Mouse (Mus musculus) hindbrain, embryonic 16.5 days (tissue): ENCODE data around the gene Pacs2. TPM values are rescaled to one million over a fixed set of nuclear protein-coding genes. Genes with fewer than 3 reads are reported as not detected.

Experiments
- ATAC-seq: fragments of 200-750 bp; cut with Nextera tagmentation; 2 replicates; pipeline ENCODE4 v1.8.0; 2017; ENCODE audit warnings: moderate TSS enrichment, moderate library complexity
- H3K27ac ChIP-seq: fragments of 300-500 bp; sonication (generic); 2 replicates; pipeline ENCODE4 v1.5.1; 2014; ENCODE audit warnings: low read depth, mild to moderate bottlenecking, control low read depth, low read length, moderate library complexity
- H3K27me3 ChIP-seq: fragments of 300-500 bp; sonication (generic); replicated peaks from 2 replicates; pipeline ENCODE4 v1.6.1; 2014; ENCODE audit warnings: low read length; ENCODE audit not compliant: control insufficient read depth, insufficient read depth
- H3K36me3 ChIP-seq: fragments of 300-500 bp; sonication (generic); 2 replicates; pipeline ENCODE4 v1.6.1; 2014; ENCODE audit warnings: mild to moderate bottlenecking, low read length, moderate library complexity, mixed read lengths; ENCODE audit not compliant: control insufficient read depth, insufficient read depth
- H3K4me1 ChIP-seq: fragments of 300-500 bp; sonication (generic); 2 replicates; pipeline ENCODE4 v1.6.1; 2014; ENCODE audit warnings: low read depth, low read length; ENCODE audit not compliant: control insufficient read depth, insufficient read depth
- H3K4me2 ChIP-seq: fragments of 300-500 bp; sonication (generic); 2 replicates; pipeline ENCODE4 v1.6.1; 2014; ENCODE audit warnings: mild to moderate bottlenecking, low read length, control low read depth, moderate library complexity
- H3K4me3 ChIP-seq: fragments of 300-500 bp; sonication (generic); 2 replicates; pipeline ENCODE4 v1.5.1; 2014; ENCODE audit warnings: mild to moderate bottlenecking, low read length, control low read depth, moderate library complexity
- H3K9ac ChIP-seq: fragments of 300-500 bp; sonication (generic); 2 replicates; pipeline ENCODE4 v1.6.1; 2014; ENCODE audit warnings: low read depth, mild to moderate bottlenecking, control low read depth, low read length, moderate library complexity
- H3K9me3 ChIP-seq: fragments of 300-500 bp; sonication (generic); 2 replicates; pipeline ENCODE4 v1.6.1; 2014; ENCODE audit warnings: mild to moderate bottlenecking, low read length, moderate library complexity; ENCODE audit not compliant: control insufficient read depth
- WGBS: fragments of 180-500 bp; shearing (Covaris S2); extraction: QIAGEN DNeasy Blood & Tissue Kit; methylation state at CpG from one replicate; pipeline ENCODE4 v1.1.7; 2014; 5-methylcytosine and 5-hydroxymethylcytosine counted together
- polyA plus RNA-seq: library from polyadenylated mRNA; unstranded; fragments of >200 nt; fragmentation: Nextera tagmentation; extraction: Ambion mirVana; gene quantifications from 2 replicates; pipeline ENCODE4 v1.2.1, GENCODE M21; 2015

The Pacs2 gene
- polyA plus RNA-seq, 1 experiment from 2014 or later, result 20.4 TPM

GRCm38 (mm10) chr12:113044916-113045677 is 30.8 kb downstream of the Pacs2 start:
- Histone ChIP-seq H3K36me3 (peaks cover 28% of the 10 kb centered on the region), H3K4me3 (no peak overlapping the region), H3K27me3 (no peaks in the 10 kb centered on the region), H3K4me1 (peaks cover 19% of the 10 kb centered on the region), H3K9ac (no peak overlapping the region), H3K9me3 (no peaks in the 10 kb centered on the region), H3K27ac (no peak overlapping the region), H3K4me2 (no peak overlapping the region)
- no peak for ATAC-seq
- 80% methylated on average over 3 of the region's 3 CpGs for WGBS

- H3K4me3 ChIP-seq, result no peak overlapping the region
- H3K9me3 ChIP-seq, result no peaks in the 10 kb centered on the region
- H3K4me1 ChIP-seq, result peaks cover 3% of the 10 kb centered on the region; the same call in 1 of the 2 replicates
- H3K36me3 ChIP-seq, result peaks cover 40% of the 10 kb centered on the region
- no peak overlapping the region for H3K4me2 ChIP-seq
- H3K27me3 ChIP-seq, result no peaks in the 10 kb centered on the region
- H3K27ac ChIP-seq, result no peak overlapping the region
- no peak overlapping the region for H3K9ac ChIP-seq
- ATAC-seq, result no peak
- WGBS, result 90% methylated on average over 15 of the region's 15 CpGs
These were observed 32.6 kb downstream of the Pacs2 start for GRCm38 (mm10) chr12:113046861-113047260.

DNA sequence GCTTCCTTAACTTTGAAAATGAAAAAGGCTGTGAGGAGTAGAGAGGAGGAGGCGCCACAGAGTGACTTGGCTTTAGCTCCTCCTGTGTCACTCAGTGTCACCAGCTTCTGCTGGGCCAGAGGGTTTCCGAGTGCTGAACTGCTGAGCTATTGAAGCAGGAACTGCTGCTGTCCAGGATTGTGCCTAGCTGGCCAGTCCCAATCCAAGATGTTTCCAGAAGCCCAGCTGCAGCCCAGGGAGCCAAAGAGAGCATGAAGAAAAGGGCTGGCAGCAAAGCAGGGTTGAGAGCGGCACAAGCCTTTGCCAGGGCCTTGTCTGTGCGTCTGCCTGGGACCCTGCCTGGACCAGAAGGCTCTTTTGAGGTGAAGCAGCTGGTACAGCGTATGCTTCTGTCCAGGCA is 33.8 kb downstream of the Pacs2 start:
- Histone ChIP-seq H3K27me3 (no peaks in the 10 kb centered on the region), H3K36me3 (peaks cover 47% of the 10 kb centered on the region), H3K4me2 (no peak overlapping the region), H3K9me3 (no peaks in the 10 kb centered on the region), H3K9ac (no peak overlapping the region), H3K27ac (no peak overlapping the region; the same call in 1 of the 2 replicates), H3K4me3 (no peak overlapping the region), H3K4me1 (no peaks in the 10 kb centered on the region)
- peak; percentile 34; the same call in 1 of the 2 replicates for ATAC-seq
- 89% methylated on average over 5 of the region's 5 CpGs for WGBS

DNA sequence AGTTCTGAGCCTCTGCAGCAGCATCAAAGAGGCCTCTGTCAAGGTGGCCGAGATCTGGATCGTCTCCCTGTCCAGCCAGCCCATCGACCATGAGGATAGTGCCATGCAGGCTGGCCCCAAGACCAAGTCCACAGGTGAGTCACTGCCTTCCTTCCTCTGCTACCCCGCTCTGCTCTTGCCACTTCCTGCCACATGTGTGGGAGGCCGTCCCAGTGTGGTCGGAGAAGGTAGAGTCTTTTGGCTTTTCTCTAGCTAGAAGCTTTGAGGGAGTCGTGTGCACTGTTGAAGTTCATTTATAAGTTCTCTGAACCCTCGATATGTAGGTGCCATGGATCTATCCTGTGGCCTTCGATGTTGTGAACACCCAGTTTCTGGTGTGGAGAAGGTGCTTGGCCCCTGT is 35.5 kb downstream of the Pacs2 start:
- no peaks in the 10 kb centered on the region for H3K9me3 ChIP-seq
- 93% methylated on average over 9 of the region's 9 CpGs for WGBS
- no peak overlapping the region for H3K9ac ChIP-seq
- no peak for ATAC-seq
- no peak overlapping the region for H3K27ac ChIP-seq
- H3K36me3 ChIP-seq, result peaks cover 46% of the 10 kb centered on the region
- no peak overlapping the region for H3K4me2 ChIP-seq
- H3K27me3 ChIP-seq, result no peaks in the 10 kb centered on the region
- no peaks in the 10 kb centered on the region for H3K4me1 ChIP-seq
- no peak overlapping the region for H3K4me3 ChIP-seq

- H3K36me3 ChIP-seq, result peaks cover 42% of the 10 kb centered on the region
- no peak overlapping the region for H3K4me2 ChIP-seq
- no peak overlapping the region for H3K4me3 ChIP-seq
- H3K4me1 ChIP-seq, result no peaks in the 10 kb centered on the region
- ATAC-seq, result no peak
- no peaks in the 10 kb centered on the region for H3K9me3 ChIP-seq
- H3K27ac ChIP-seq, result no peak overlapping the region
- no peak overlapping the region for H3K9ac ChIP-seq
- no peaks in the 10 kb centered on the region for H3K27me3 ChIP-seq
- WGBS, result 94% methylated on average over 12 of the region's 12 CpGs
These were observed 36.4 kb downstream of the Pacs2 start for GRCm38 (mm10) chr12:113050671-113051070.

- Histone ChIP-seq H3K4me1 (no peaks in the 10 kb centered on the region), H3K9ac (no peak overlapping the region), H3K36me3 (peaks cover 35% of the 10 kb centered on the region), H3K27ac (no peak overlapping the region), H3K4me2 (no peak overlapping the region), H3K4me3 (no peak overlapping the region), H3K27me3 (no peaks in the 10 kb centered on the region), H3K9me3 (no peaks in the 10 kb centered on the region)
- WGBS, result 70% methylated on average over 9 of the region's 9 CpGs
- ATAC-seq, result no peak
These were observed 37.5 kb downstream of the Pacs2 start for GRCm38 (mm10) chr12:113051628-113052403.

DNA sequence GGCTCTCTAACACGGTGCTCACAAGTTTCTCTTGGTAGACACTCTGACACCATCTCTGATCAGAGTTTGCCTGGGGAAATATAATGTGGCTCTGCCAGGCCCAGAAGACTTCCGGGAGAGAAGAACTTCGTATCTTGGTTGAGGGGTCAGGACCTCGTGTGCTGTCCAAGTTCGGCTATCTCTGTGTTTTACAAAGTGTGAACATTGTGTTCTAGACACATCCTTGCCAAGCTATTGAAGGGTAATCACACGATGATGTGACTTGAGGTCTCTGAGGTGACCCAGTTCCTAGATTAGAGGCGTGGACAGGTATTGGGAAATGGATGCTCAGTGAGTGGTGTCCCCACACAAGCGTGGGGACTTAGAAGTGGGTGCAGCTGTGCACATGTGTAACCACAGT is 41.8 kb downstream of the Pacs2 start:
- H3K4me1 ChIP-seq, result no peaks in the 10 kb centered on the region

GRCm38 (mm10) chr12:113060178-113060577 is 45.9 kb downstream of the Pacs2 start:
- Histone ChIP-seq H3K9ac (no peak overlapping the region), H3K36me3 (peaks cover 49% of the 10 kb centered on the region), H3K27me3 (no peaks in the 10 kb centered on the region), H3K4me1 (no peaks in the 10 kb centered on the region), H3K9me3 (no peaks in the 10 kb centered on the region), H3K4me2 (no peak overlapping the region), H3K27ac (no peak overlapping the region), H3K4me3 (no peak overlapping the region)
- no peak for ATAC-seq
- 91% methylated on average over 5 of the region's 5 CpGs for WGBS

More for the DNA sequence above, 41.8 kb downstream of the Pacs2 start:
- Histone ChIP-seq H3K4me2 (no peak overlapping the region), H3K4me3 (no peak overlapping the region), H3K36me3 (peaks cover 42% of the 10 kb centered on the region), H3K27ac (no peak overlapping the region), H3K9me3 (no peaks in the 10 kb centered on the region), H3K9ac (no peak overlapping the region), H3K27me3 (no peaks in the 10 kb centered on the region)
- WGBS, result 96% methylated on average over 8 of the region's 8 CpGs
- ATAC-seq, result no peak

GRCm38 (mm10) chr12:113061606-113062005 is 47.3 kb downstream of the Pacs2 start:
- no peaks in the 10 kb centered on the region for H3K9me3 ChIP-seq
- H3K36me3 ChIP-seq, result peaks cover 49% of the 10 kb centered on the region
- WGBS, result 98% methylated on average over 9 of the region's 9 CpGs
- no peak overlapping the region for H3K4me2 ChIP-seq
- no peak overlapping the region for H3K4me3 ChIP-seq
- no peak overlapping the region for H3K27ac ChIP-seq
- H3K4me1 ChIP-seq, result no peaks in the 10 kb centered on the region
- no peaks in the 10 kb centered on the region for H3K27me3 ChIP-seq
- no peak for ATAC-seq
- H3K9ac ChIP-seq, result no peak overlapping the region
